Mouse (Mus musculus) neural tube, embryonic 10.5 days (tissue): Measurements from ENCODE around the gene Gsdma2.

Source experiments
- DNase-seq: peaks from one replicate; pipeline ENCODE4 v3.0.0-alpha.2; 2017; ENCODE audit warnings: low spot score; ENCODE audit errors: extremely low spot score

Gsdma2 gene

DNA sequence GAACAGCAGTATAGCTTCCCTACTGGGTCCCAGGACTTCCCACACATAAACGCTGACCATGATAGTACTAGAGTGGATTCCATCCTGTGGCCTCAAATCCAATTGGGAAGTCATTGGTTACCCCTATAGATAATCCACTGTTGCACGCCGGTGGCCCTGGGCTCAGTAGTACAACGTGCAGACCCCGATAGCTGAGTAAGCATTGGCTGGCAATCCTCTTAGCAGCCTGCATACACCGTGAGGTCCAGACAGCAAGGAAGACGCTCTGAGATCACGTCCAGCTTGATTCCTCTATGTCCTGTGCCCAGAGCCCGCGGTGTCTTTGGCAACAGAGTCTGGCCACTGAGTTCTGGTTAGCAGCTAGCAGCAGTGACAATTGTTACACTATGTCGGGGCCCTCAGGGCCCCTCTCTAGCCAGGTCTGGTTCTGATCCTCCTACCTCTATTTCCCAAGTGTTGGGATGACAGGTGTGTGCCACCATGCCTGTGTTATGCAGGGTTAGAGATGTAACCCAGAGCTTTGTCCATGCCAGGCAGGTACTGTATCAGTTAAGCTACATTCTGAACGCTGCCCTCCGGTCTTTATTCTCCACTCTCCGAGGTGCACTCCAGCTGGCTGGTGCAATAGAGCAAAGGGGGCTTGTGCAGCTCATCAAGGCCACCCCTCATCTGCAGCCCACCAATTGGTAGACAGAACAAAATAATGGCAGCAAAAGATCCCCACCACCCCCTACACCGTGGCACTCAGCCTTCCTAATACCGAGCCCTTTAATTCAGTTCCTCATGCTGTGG, 52.5 kb downstream of the Gsdma2 start:
- no peak for DNase-seq

GRCm38 (mm10) chr11:98699911-98700310, 53.4 kb downstream of the Gsdma2 start:
- DNase-seq, result peak; percentile 62

DNA sequence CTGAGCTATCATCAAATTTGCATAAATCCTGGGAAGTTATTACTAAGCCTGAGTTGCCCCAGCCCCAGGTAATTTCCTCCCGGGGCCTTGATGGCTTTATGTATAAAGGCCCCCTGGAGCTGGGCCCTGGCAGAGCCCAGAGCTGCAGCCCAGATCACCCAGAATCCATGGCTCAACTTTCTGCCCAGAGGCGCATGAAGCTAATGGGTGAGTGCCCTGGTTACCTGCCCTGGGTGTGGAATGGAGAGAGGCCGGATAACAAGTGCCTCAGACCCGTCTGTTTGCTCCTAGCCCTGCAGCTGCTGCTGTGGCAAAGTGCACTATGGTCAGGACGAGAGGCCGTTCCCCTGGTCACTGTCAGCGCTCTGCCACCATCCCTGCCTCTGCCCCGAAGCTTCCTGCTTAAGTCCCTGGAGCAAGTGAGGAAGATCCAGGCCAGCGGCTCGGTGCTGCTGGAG, 54.7 kb downstream of the Gsdma2 start, which contains the start of gene Csf3:
Gene Csf3 (plus strand): TSS at position 51 of the 458 bp plus-strand sequence.
- no peak for DNase-seq

DNA sequence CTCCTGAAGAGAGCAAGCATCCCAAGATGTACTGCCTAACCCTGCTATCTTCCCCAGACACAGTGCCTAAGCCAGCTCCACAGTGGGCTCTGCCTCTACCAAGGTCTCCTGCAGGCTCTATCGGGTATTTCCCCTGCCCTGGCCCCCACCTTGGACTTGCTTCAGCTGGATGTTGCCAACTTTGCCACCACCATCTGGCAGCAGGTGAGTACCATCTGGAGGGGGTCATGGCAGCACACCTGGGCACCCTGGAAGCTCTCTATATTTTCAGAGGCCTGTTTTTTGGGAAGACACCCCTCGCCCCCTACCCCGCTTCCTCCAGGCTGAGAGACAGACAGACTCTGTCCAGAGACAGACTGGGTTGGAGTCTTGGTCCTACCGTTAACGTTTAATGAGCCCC, 55.8 kb downstream of the Gsdma2 start:
- no peak for DNase-seq

- no peak for DNase-seq
Measured at GRCm38 (mm10) chr11:98705021-98705420, 58.5 kb downstream of the Gsdma2 start.
